ENCODE assay signal across 32 mouse cellular contexts in genomic region chr7:44411144-44411543, GRCm38 (mm10). TPM values are rescaled to one million over a fixed set of nuclear protein-coding genes. Genes with fewer than 3 reads are reported as not detected.
DNase-seq lines count a peak whose midpoint lies in the region; ATAC-seq and TF ChIP-seq lines count a peak whose summit lies in the region.
"Had no signal": no experiment of that assay in that cellular context is flagged by ENCODE, and none has a peak within 500 bp of the region (broad histone marks: within the 10 kb centered on the region; RNA-seq: fewer than 3 reads in every experiment).

No protein-coding gene starts in this region.

- no peak overlapping the region for H3K4me2 ChIP-seq in liver, postnatal 0 days (ENCODE audit: low read depth, low read length)
- no peak overlapping the region for H3K4me2 ChIP-seq in liver, embryonic 11.5 days
- H3K4me2 ChIP-seq: embryonic facial prominence, embryonic 13.5 days; forebrain, embryonic 13.5 days; heart, embryonic 11.5 days; hindbrain, embryonic 13.5 days had no signal

- H3K36me3 ChIP-seq in liver, postnatal 0 days (replicated peaks; ENCODE audit: insufficient read depth, low read length) = no peaks in the 10 kb centered on the region
- H3K36me3 ChIP-seq in liver, embryonic 11.5 days (ENCODE audit: control insufficient read depth, insufficient read depth, low read length) = no peaks in the 10 kb centered on the region
- H3K36me3 ChIP-seq in E14TG2a.4 (ENCODE audit: insufficient read depth, low read length) = no peaks in the 10 kb centered on the region
- H3K36me3 ChIP-seq: embryonic facial prominence, embryonic 10.5 days; embryonic facial prominence, embryonic 13.5 days; forebrain, embryonic 10.5 days; hindbrain, embryonic 10.5 days; hindbrain, embryonic 13.5 days had no signal

- H3K4me3 ChIP-seq in liver, postnatal 0 days (ENCODE audit: low read depth, low read length) = no peak overlapping the region
- H3K4me3 ChIP-seq in liver, embryonic 11.5 days (ENCODE audit: low read depth, low read length) = no peak overlapping the region
- H3K4me3 ChIP-seq in E14TG2a.4 (replicated peaks; ENCODE audit: low read length) = no peak overlapping the region
- H3K4me3 ChIP-seq: embryonic facial prominence, embryonic 10.5 days; embryonic facial prominence, embryonic 13.5 days; erythroblast, embryonic 14.5 days; forebrain, embryonic 10.5 days; forebrain, embryonic 13.5 days; hindbrain, embryonic 10.5 days; hindbrain, embryonic 13.5 days had no signal

- peak; percentile 21 for TF ChIP-seq CTCF in liver, postnatal 0 days (IDR thresholded peaks at IDR 0.05; ENCODE audit: low read depth)
- peak; percentile 41 for TF ChIP-seq CTCF in E14TG2a.4 (conservative IDR thresholded peaks at IDR 0.05; ENCODE audit: low read length)

- DNase-seq in liver, postnatal 0 days = no peak
- DNase-seq in liver, embryonic 11.5 days (ENCODE audit: low spot score) = no peak
- peak; percentile 56 for DNase-seq in ES-CJ7 (ENCODE audit: low read depth, low spot score)
- DNase-seq in ZHBTc4 (ENCODE audit: low read depth, low spot score) = peak; percentile 39
- DNase-seq in kidney, adult 8-10 months = no peak
- DNase-seq: adrenal gland, adult 8-10 months; adrenal gland, postnatal 25 days; cerebellum, adult 11-12 months; cerebellum, adult 8-10 months; cerebellum, postnatal 10 days; cerebellum, postnatal 36 days; embryo, embryonic 11 days; gastrocnemius, postnatal 10 days; gastrocnemius, postnatal 36 days had no signal

- H3K9me3 ChIP-seq in liver, postnatal 0 days (ENCODE audit: low read length) = no peaks in the 10 kb centered on the region
- no peaks in the 10 kb centered on the region; the same call in 1 of the 2 replicates for H3K9me3 ChIP-seq in liver, embryonic 11.5 days (ENCODE audit: control insufficient read depth, low read length)
- no peaks in the 10 kb centered on the region for H3K9me3 ChIP-seq in E14TG2a.4 (ENCODE audit: low read length)
- H3K9me3 ChIP-seq: embryonic facial prominence, embryonic 13.5 days; forebrain, embryonic 10.5 days; forebrain, embryonic 13.5 days; hindbrain, embryonic 10.5 days; hindbrain, embryonic 13.5 days had no signal

- no peak for ATAC-seq in liver, postnatal 0 days
- ATAC-seq in liver, embryonic 11.5 days (replicated peaks; ENCODE audit: low FRiP score) = no peak
- no peak for ATAC-seq in erythroid progenitor cell, adult 5-6 weeks (replicated peaks; ENCODE audit: low FRiP score, poor library complexity, severe bottlenecking)
- ATAC-seq: activated CD4-positive, CD25-positive, alpha-beta regulatory T cell, adult 4 months; forebrain, embryonic 13.5 days; forebrain, embryonic 16.5 days; hindbrain, embryonic 16.5 days; intestine, embryonic 16.5 days; Patski had no signal

- H3K9ac ChIP-seq in liver, postnatal 0 days (replicated peaks) = no peak overlapping the region
- no peak overlapping the region for H3K9ac ChIP-seq in liver, embryonic 11.5 days (ENCODE audit: low read depth, low read length)
- H3K9ac ChIP-seq: embryonic facial prominence, embryonic 13.5 days; forebrain, embryonic 13.5 days; hindbrain, embryonic 13.5 days had no signal

- TF ChIP-seq EP300 in liver, postnatal 0 days (IDR thresholded peaks at IDR 0.05; ENCODE audit: low read depth) = no peak

- 83% methylated on average over 4 of the region's 4 CpGs for WGBS in liver, postnatal 0 days (ENCODE audit: insufficient replicate concordance)
- WGBS in liver, embryonic 11.5 days = 75% methylated on average over 4 of the region's 4 CpGs

- H3K27ac ChIP-seq in liver, postnatal 0 days (ENCODE audit: low read depth) = no peak overlapping the region
- H3K27ac ChIP-seq in liver, embryonic 11.5 days (ENCODE audit: low read depth, low read length) = no peak overlapping the region
- H3K27ac ChIP-seq: embryonic facial prominence, embryonic 10.5 days; embryonic facial prominence, embryonic 13.5 days; forebrain, embryonic 10.5 days; forebrain, embryonic 13.5 days; hindbrain, embryonic 10.5 days; hindbrain, embryonic 13.5 days had no signal

- H3K4me1 ChIP-seq in liver, postnatal 0 days (ENCODE audit: insufficient read depth) = no peaks in the 10 kb centered on the region
- H3K4me1 ChIP-seq in liver, embryonic 11.5 days (replicated peaks; ENCODE audit: control insufficient read depth, insufficient read depth, low read length) = no peaks in the 10 kb centered on the region
- H3K4me1 ChIP-seq in E14TG2a.4 (replicated peaks; ENCODE audit: low read depth, low read length) = peaks cover 32% of the 10 kb centered on the region
- H3K4me1 ChIP-seq: embryonic facial prominence, embryonic 10.5 days; embryonic facial prominence, embryonic 13.5 days; forebrain, embryonic 13.5 days had no signal

- H3K27me3 ChIP-seq in liver, postnatal 0 days (ENCODE audit: insufficient read depth, low read length) = no peaks in the 10 kb centered on the region
- H3K27me3 ChIP-seq in liver, embryonic 11.5 days (replicated peaks; ENCODE audit: control insufficient read depth, insufficient read depth, low read length) = no peaks in the 10 kb centered on the region; the same call in 1 of the 2 replicates
- peaks cover 17% of the 10 kb centered on the region for H3K27me3 ChIP-seq in E14TG2a.4 (ENCODE audit: insufficient read depth, low read length)
- H3K27me3 ChIP-seq: forebrain, embryonic 13.5 days had no signal

RNA-seq across cellular contexts. Expression of gene Lrrc4b, which starts 17.7 kb away (rescaled TPM):
- polyA plus RNA-seq in liver, postnatal 0 days (2015; fragmentation: Nextera tagmentation; extraction: Ambion mirVana) = not detected in 2 replicates
- polyA plus RNA-seq in liver, embryonic 11.5 days (2014; fragmentation: Nextera tagmentation; extraction: Ambion mirVana) = 0.25 and 0.52 TPM in 2 replicates
- total RNA-seq in erythroid progenitor cell, adult 5-6 weeks (2015; ENCODE audit: low replicate concordance) = not detected in 2 replicates
- not detected in 2 replicates for total RNA-seq in erythroid progenitor cell, adult 5-6 weeks (2017; ENCODE audit: low replicate concordance)
- total RNA-seq: granulocyte monocyte progenitor cell, adult 5-6 weeks had no signal
- polyA plus RNA-seq: activated CD4-positive, CD25-positive, alpha-beta regulatory T cell, adult 4 months; erythroblast, embryonic 14.5 days had no signal

RNA-seq across cellular contexts. Expression of gene 1700008O03Rik, which starts 25.5 kb away (rescaled TPM):
- 0.15 and 0.18 TPM in 2 replicates for polyA plus RNA-seq in liver, postnatal 0 days (2015; fragmentation: Nextera tagmentation; extraction: Ambion mirVana)
- polyA plus RNA-seq in liver, embryonic 11.5 days (2014; fragmentation: Nextera tagmentation; extraction: Ambion mirVana) = 0.83 and 0.93 TPM in 2 replicates
- total RNA-seq in erythroid progenitor cell, adult 5-6 weeks (2015; ENCODE audit: low replicate concordance) = not detected in 2 replicates
- total RNA-seq in erythroid progenitor cell, adult 5-6 weeks (2017; ENCODE audit: low replicate concordance) = not detected in 2 replicates
- total RNA-seq: gastrocnemius, postnatal 10 days; gastrocnemius, postnatal 36 days had no signal

RNA-seq across cellular contexts. Expression of gene Syt3, which starts 27.2 kb away (rescaled TPM):
- polyA plus RNA-seq in liver, postnatal 0 days (2015; fragmentation: Nextera tagmentation; extraction: Ambion mirVana) = 0.04 TPM in 1 of 2 replicates, not detected in the other
- polyA plus RNA-seq in liver, embryonic 11.5 days (2014; fragmentation: Nextera tagmentation; extraction: Ambion mirVana) = 0.35 and 0.40 TPM in 2 replicates
- total RNA-seq in erythroid progenitor cell, adult 5-6 weeks (2015; ENCODE audit: low replicate concordance) = not detected in 2 replicates
- not detected in 2 replicates for total RNA-seq in erythroid progenitor cell, adult 5-6 weeks (2017; ENCODE audit: low replicate concordance)
- polyA plus RNA-seq: activated CD4-positive, CD25-positive, alpha-beta regulatory T cell, adult 4 months; erythroblast, embryonic 14.5 days had no signal

RNA-seq across cellular contexts. Expression of gene Aspdh, which starts 54.0 kb away (rescaled TPM):
- 38.9 and 44.3 TPM in 2 replicates for polyA plus RNA-seq in liver, postnatal 0 days (2015; fragmentation: Nextera tagmentation; extraction: Ambion mirVana)
- 5.6 and 6.4 TPM in 2 replicates for polyA plus RNA-seq in liver, embryonic 11.5 days (2014; fragmentation: Nextera tagmentation; extraction: Ambion mirVana)
- not detected in 2 replicates for total RNA-seq in erythroid progenitor cell, adult 5-6 weeks (2015; ENCODE audit: low replicate concordance)
- total RNA-seq in erythroid progenitor cell, adult 5-6 weeks (2017; ENCODE audit: low replicate concordance) = 1.4 TPM in 1 of 2 replicates, not detected in the other
- total RNA-seq: ES-E14; gastrocnemius, adult 18-20 months; gastrocnemius, postnatal 10 days; gastrocnemius, postnatal 36 days; granulocyte monocyte progenitor cell, adult 5-6 weeks had no signal
- polyA plus RNA-seq: activated CD4-positive, CD25-positive, alpha-beta regulatory T cell, adult 4 months; embryonic facial prominence, embryonic 10.5 days; Patski had no signal

RNA-seq across cellular contexts. Expression of gene Josd2, which starts 56.6 kb away (rescaled TPM):
- polyA plus RNA-seq in liver, postnatal 0 days (2015; fragmentation: Nextera tagmentation; extraction: Ambion mirVana) = 59.7 and 63.1 TPM in 2 replicates
- polyA plus RNA-seq in liver, embryonic 11.5 days (2014; fragmentation: Nextera tagmentation; extraction: Ambion mirVana) = 145 and 146 TPM in 2 replicates
- total RNA-seq in erythroid progenitor cell, adult 5-6 weeks (2015; ENCODE audit: low replicate concordance) = 130 and 183 TPM in 2 replicates
- total RNA-seq in erythroid progenitor cell, adult 5-6 weeks (2017; ENCODE audit: low replicate concordance) = 122 and 124 TPM in 2 replicates

Comparison
In these comparisons a context has a peak if more than half of its experiments do, and no peak if none do; other contexts are left out.
1. DNase-seq: peak in ES-CJ7 (single experiment) and ZHBTc4 (single experiment); none in liver, postnatal 0 days (single experiment), liver, embryonic 11.5 days (single experiment) and kidney, adult 8-10 months (0 of 2).